Mouse (Mus musculus): ENCODE data around the gene Ccdc71l. TPM values are rescaled to one million over a fixed set of nuclear protein-coding genes. Genes with fewer than 3 reads are reported as not detected.

The Ccdc71l gene
- total RNA-seq (2022) = 10 to 100 TPM; 22.6 to 29.1 (median 26.2) TPM

GRCm38 (mm10) chr12:32378528-32379295 is at the start of gene Ccdc71l:
Gene Ccdc71l (plus strand): TSS chr12:32378704.
- peak; percentile 76 to 82 for DNase-seq (ENCODE audit: low spot score in 2 of 2)

- DNase-seq (ENCODE audit: low spot score in 2 of 2) = no peak
Measured at GRCm38 (mm10) chr12:32339078-32339477, 39.4 kb upstream of the Ccdc71l start.

GRCm38 (mm10) chr12:32343487-32343886 is 35.0 kb upstream of the Ccdc71l start:
- DNase-seq (ENCODE audit: low spot score in 2 of 2) = no peak

- no peak for DNase-seq (ENCODE audit: low spot score in 2 of 2)
Measured at GRCm38 (mm10) chr12:32346121-32346520, 32.4 kb upstream of the Ccdc71l start.

GRCm38 (mm10) chr12:32348493-32348892 is 30.0 kb upstream of the Ccdc71l start:
- no peak for DNase-seq (ENCODE audit: low spot score in 2 of 2)

- DNase-seq (ENCODE audit: low spot score in 2 of 2) = no peak
Measured at GRCm38 (mm10) chr12:32351874-32352273, 26.6 kb upstream of the Ccdc71l start.

GRCm38 (mm10) chr12:32379296-32379725 is 807 bp downstream of the Ccdc71l start:
- DNase-seq (ENCODE audit: low spot score in 2 of 2) = peak; percentile 73 to 85

- no peak for DNase-seq (ENCODE audit: low spot score in 2 of 2)
Measured at GRCm38 (mm10) chr12:32379731-32380130, 1.2 kb downstream of the Ccdc71l start.

- DNase-seq (ENCODE audit: low spot score in 2 of 2) = no peak
Measured at GRCm38 (mm10) chr12:32380457-32380856, 2.0 kb downstream of the Ccdc71l start.

GRCm38 (mm10) chr12:32381011-32381410 is 2.5 kb downstream of the Ccdc71l start:
- no peak for DNase-seq (ENCODE audit: low spot score in 2 of 2)

- no peak for DNase-seq (ENCODE audit: low spot score in 2 of 2)
Measured at GRCm38 (mm10) chr12:32419537-32419936, 41.0 kb downstream of the Ccdc71l start.

GRCm38 (mm10) chr12:32427832-32428231 is 49.3 kb downstream of the Ccdc71l start:
- no peak for DNase-seq (ENCODE audit: low spot score in 2 of 2)

GRCm38 (mm10) chr12:32431004-32431403 is 52.5 kb downstream of the Ccdc71l start:
- DNase-seq (ENCODE audit: low spot score in 2 of 2) = no peak

Other genes with a start within 250 kb of the Ccdc71l start
- 10 to 100 TPM in 2 of 4 experiments, 1 to 10 TPM in 2; 3.5 to 10.8 (median 6.9) TPM for gene Pik3cg, start 170.0 kb upstream of the Ccdc71l start, total RNA-seq (2022)

Data from layer of hippocampus, adult 8-10 months (tissue).